ENCODE assay signal across 10 mouse cellular contexts in the genomic region with DNA sequence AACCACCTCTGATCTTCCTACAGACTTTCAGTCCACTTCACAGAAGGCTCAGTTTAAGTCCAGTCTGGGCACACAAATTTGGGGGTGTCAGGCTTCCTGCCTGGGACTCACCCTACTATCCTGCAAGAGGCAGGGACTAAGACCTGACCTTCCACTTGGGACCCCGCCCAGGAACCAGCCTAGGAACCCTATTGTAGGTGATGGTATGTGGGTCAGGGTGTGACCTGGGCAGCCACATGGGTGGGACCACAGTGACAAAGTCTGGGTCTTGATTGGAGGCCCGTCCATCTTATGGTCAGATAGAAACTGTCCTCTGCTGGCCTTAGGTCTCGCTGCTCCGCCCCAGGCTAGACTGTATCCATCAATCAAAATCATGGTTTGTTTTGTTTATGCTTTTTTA. TPM values are rescaled to one million over a fixed set of nuclear protein-coding genes. Genes with fewer than 3 reads are reported as not detected.
DNase-seq lines count a peak whose midpoint lies in the region; ATAC-seq and TF ChIP-seq lines count a peak whose summit lies in the region.
"Had no signal": no experiment of that assay in that cellular context is flagged by ENCODE, and none has a peak within 500 bp of the region (broad histone marks: within the 10 kb centered on the region; RNA-seq: fewer than 3 reads in every experiment).

No protein-coding gene starts in this region.

- H3K27ac ChIP-seq in liver, embryonic 11.5 days (ENCODE audit: low read depth, low read length), result no peak overlapping the region
- no peak overlapping the region for H3K27ac ChIP-seq in forebrain, embryonic 11.5 days (ENCODE audit: low read depth, low read length)
- peak overlapping the region; percentile 9; the same call in 1 of the 2 replicates for H3K27ac ChIP-seq in hindbrain, postnatal 0 days
- H3K27ac ChIP-seq in midbrain, postnatal 0 days (ENCODE audit: low read depth, low read length), result peak overlapping the region; percentile 84; the same call in 1 of the 2 replicates

- H3K36me3 ChIP-seq in liver, embryonic 11.5 days (ENCODE audit: control insufficient read depth, insufficient read depth, low read length), result no peaks in the 10 kb centered on the region
- H3K36me3 ChIP-seq in forebrain, embryonic 11.5 days (ENCODE audit: control insufficient read depth, insufficient read depth, low read length), result no peaks in the 10 kb centered on the region
- no peaks in the 10 kb centered on the region for H3K36me3 ChIP-seq in hindbrain, postnatal 0 days (ENCODE audit: insufficient read depth, low read length)
- no peaks in the 10 kb centered on the region for H3K36me3 ChIP-seq in midbrain, postnatal 0 days (ENCODE audit: insufficient read depth, low read length)

- peak overlapping the region; percentile 92 for H3K4me2 ChIP-seq in liver, embryonic 11.5 days
- H3K4me2 ChIP-seq in forebrain, embryonic 11.5 days (ENCODE audit: low read depth, low read length, severe bottlenecking), result 0 out of 2 replicates have a peak overlapping the region, but pooled peaks have one; percentile 88
- peak overlapping the region; percentile 76 for H3K4me2 ChIP-seq in hindbrain, postnatal 0 days (ENCODE audit: low read depth, low read length)
- H3K4me2 ChIP-seq in midbrain, postnatal 0 days (ENCODE audit: low read depth, low read length, poor library complexity, severe bottlenecking), result peak overlapping the region; percentile 86

- WGBS in liver, embryonic 11.5 days, result 64% methylated on average over 4 of the region's 4 CpGs
- 83% methylated on average over 4 of the region's 4 CpGs for WGBS in forebrain, embryonic 11.5 days
- 59% methylated on average over 4 of the region's 4 CpGs for WGBS in hindbrain, postnatal 0 days
- 77% methylated on average over 4 of the region's 4 CpGs for WGBS in midbrain, postnatal 0 days

- ATAC-seq in liver, embryonic 11.5 days (replicated peaks; ENCODE audit: low FRiP score), result no peak
- no peak for ATAC-seq in forebrain, embryonic 11.5 days (replicated peaks; ENCODE audit: low FRiP score)
- no peak for ATAC-seq in hindbrain, postnatal 0 days
- ATAC-seq in midbrain, postnatal 0 days (ENCODE audit: low FRiP score), result no peak

- H3K9me3 ChIP-seq in liver, embryonic 11.5 days (ENCODE audit: control insufficient read depth, low read length), result no peaks in the 10 kb centered on the region
- no peaks in the 10 kb centered on the region for H3K9me3 ChIP-seq in forebrain, embryonic 11.5 days (ENCODE audit: control insufficient read depth, low read length)
- H3K9me3 ChIP-seq in hindbrain, postnatal 0 days (ENCODE audit: low read length), result no peaks in the 10 kb centered on the region
- H3K9me3 ChIP-seq in midbrain, postnatal 0 days (ENCODE audit: low read length), result no peaks in the 10 kb centered on the region

- no peak for DNase-seq in liver, embryonic 11.5 days (ENCODE audit: low spot score)
- DNase-seq in liver, result no peak
- no peak for DNase-seq in forebrain, embryonic 11.5 days (ENCODE audit: low spot score)
- DNase-seq in hindbrain, postnatal 0 days (ENCODE audit: low spot score), result no peak
- no peak for DNase-seq in midbrain, postnatal 0 days (ENCODE audit: low spot score)
- no peak for DNase-seq in left cerebral cortex, adult 9 months (ENCODE audit: low spot score in 2 of 2)
- no peak for DNase-seq in frontal cortex, postnatal 14 days (ENCODE audit: low spot score in 2 of 2)
- no peak for DNase-seq in right cerebral cortex, adult 18-20 months
- DNase-seq: cerebellum, postnatal 10 days; thymus, postnatal 4 days had no signal

- H3K9ac ChIP-seq in liver, embryonic 11.5 days (ENCODE audit: low read depth, low read length), result no peak overlapping the region
- no peak overlapping the region for H3K9ac ChIP-seq in forebrain, embryonic 11.5 days (ENCODE audit: low read length)
- H3K9ac ChIP-seq in hindbrain, postnatal 0 days (replicated peaks; ENCODE audit: low read length), result peak overlapping the region; percentile 85
- peak overlapping the region; percentile 97; the same call in 1 of the 2 replicates for H3K9ac ChIP-seq in midbrain, postnatal 0 days (replicated peaks; ENCODE audit: low read length, poor library complexity, severe bottlenecking)

- peaks cover 26% of the 10 kb centered on the region for H3K27me3 ChIP-seq in liver, embryonic 11.5 days (replicated peaks; ENCODE audit: control insufficient read depth, insufficient read depth, low read length)
- H3K27me3 ChIP-seq in forebrain, embryonic 11.5 days (ENCODE audit: control insufficient read depth, insufficient read depth, low read length), result no peaks in the 10 kb centered on the region; the same call in 1 of the 2 replicates
- no peaks in the 10 kb centered on the region for H3K27me3 ChIP-seq in hindbrain, postnatal 0 days (ENCODE audit: insufficient read depth, low read length)
- H3K27me3 ChIP-seq in midbrain, postnatal 0 days (ENCODE audit: insufficient read depth, low read length), result no peaks in the 10 kb centered on the region

- peaks cover 15% of the 10 kb centered on the region for H3K4me1 ChIP-seq in liver, embryonic 11.5 days (replicated peaks; ENCODE audit: control insufficient read depth, insufficient read depth, low read length)
- H3K4me1 ChIP-seq in forebrain, embryonic 11.5 days (replicated peaks; ENCODE audit: control insufficient read depth, insufficient read depth, low read length), result peaks cover 18% of the 10 kb centered on the region
- H3K4me1 ChIP-seq in hindbrain, postnatal 0 days (ENCODE audit: insufficient read depth, low read length), result peaks cover 33% of the 10 kb centered on the region
- peaks cover 19% of the 10 kb centered on the region for H3K4me1 ChIP-seq in midbrain, postnatal 0 days (ENCODE audit: insufficient read depth, low read length)

- no peak overlapping the region for H3K4me3 ChIP-seq in liver, embryonic 11.5 days (ENCODE audit: low read depth, low read length)
- no peak overlapping the region for H3K4me3 ChIP-seq in forebrain, embryonic 11.5 days (ENCODE audit: low read depth, low read length)
- peak overlapping the region; percentile 63 for H3K4me3 ChIP-seq in hindbrain, postnatal 0 days (ENCODE audit: low read length)
- H3K4me3 ChIP-seq in midbrain, postnatal 0 days (ENCODE audit: low read depth, low read length), result peak overlapping the region; percentile 82

- no peak for TF ChIP-seq CTCF in hindbrain, postnatal 0 days (IDR thresholded peaks at IDR 0.05; ENCODE audit: low read depth)
- TF ChIP-seq CTCF in midbrain, postnatal 0 days (IDR thresholded peaks at IDR 0.05), result no peak

RNA-seq across cellular contexts. Expression of a gene that starts 1.1 kb away (rescaled TPM):
- polyA plus RNA-seq in liver, embryonic 11.5 days (2014; fragmentation: Nextera tagmentation; extraction: Ambion mirVana), result 20.8 and 21.1 TPM in 2 replicates
- polyA plus RNA-seq in forebrain, embryonic 11.5 days (2014; fragmentation: Nextera tagmentation; extraction: Ambion mirVana), result 21.3 and 23.2 TPM in 2 replicates
- 84.2 and 99.0 TPM in 2 replicates for total RNA-seq in hindbrain, postnatal 0 days (2014; rRNA removed)
- 62.2 and 65.8 TPM in 2 replicates for polyA plus RNA-seq in hindbrain, postnatal 0 days (2015; fragmentation: Nextera tagmentation; extraction: Ambion mirVana)
- total RNA-seq in midbrain, postnatal 0 days (2014; rRNA removed), result 109 and 114 TPM in 2 replicates
- 88.4 and 89.5 TPM in 2 replicates for polyA plus RNA-seq in midbrain, postnatal 0 days (2015; fragmentation: Nextera tagmentation; extraction: Ambion mirVana)

RNA-seq across cellular contexts. Expression of a gene that starts 22.8 kb away (rescaled TPM):
- 2.1 and 2.9 TPM in 2 replicates for polyA plus RNA-seq in liver, embryonic 11.5 days (2014; fragmentation: Nextera tagmentation; extraction: Ambion mirVana)
- polyA plus RNA-seq in forebrain, embryonic 11.5 days (2014; fragmentation: Nextera tagmentation; extraction: Ambion mirVana), result 0.51 and 0.64 TPM in 2 replicates
- 0.42 and 0.50 TPM in 2 replicates for total RNA-seq in hindbrain, postnatal 0 days (2014; rRNA removed)
- polyA plus RNA-seq in hindbrain, postnatal 0 days (2015; fragmentation: Nextera tagmentation; extraction: Ambion mirVana), result 0.52 and 0.60 TPM in 2 replicates
- total RNA-seq in midbrain, postnatal 0 days (2014; rRNA removed), result 0.24 and 1.6 TPM in 2 replicates
- 0.31 and 0.50 TPM in 2 replicates for polyA plus RNA-seq in midbrain, postnatal 0 days (2015; fragmentation: Nextera tagmentation; extraction: Ambion mirVana)

RNA-seq across cellular contexts. Expression of a gene that starts 35.4 kb away (rescaled TPM):
- polyA plus RNA-seq in liver, embryonic 11.5 days (2014; fragmentation: Nextera tagmentation; extraction: Ambion mirVana), result 1.3 and 2.0 TPM in 2 replicates
- polyA plus RNA-seq in forebrain, embryonic 11.5 days (2014; fragmentation: Nextera tagmentation; extraction: Ambion mirVana), result not detected in 2 replicates
- total RNA-seq in hindbrain, postnatal 0 days (2014; rRNA removed), result not detected in 2 replicates
- 1.7 and 3.4 TPM in 2 replicates for polyA plus RNA-seq in hindbrain, postnatal 0 days (2015; fragmentation: Nextera tagmentation; extraction: Ambion mirVana)
- total RNA-seq in midbrain, postnatal 0 days (2014; rRNA removed), result not detected in 2 replicates
- 1.2 and 2.1 TPM in 2 replicates for polyA plus RNA-seq in midbrain, postnatal 0 days (2015; fragmentation: Nextera tagmentation; extraction: Ambion mirVana)

RNA-seq across cellular contexts. Expression of a gene that starts 48.3 kb away (rescaled TPM):
- polyA plus RNA-seq in liver, embryonic 11.5 days (2014; fragmentation: Nextera tagmentation; extraction: Ambion mirVana), result 10.1 and 11.0 TPM in 2 replicates
- 2.3 TPM in 2 replicates for polyA plus RNA-seq in forebrain, embryonic 11.5 days (2014; fragmentation: Nextera tagmentation; extraction: Ambion mirVana)
- 14.8 and 15.3 TPM in 2 replicates for total RNA-seq in hindbrain, postnatal 0 days (2014; rRNA removed)
- polyA plus RNA-seq in hindbrain, postnatal 0 days (2015; fragmentation: Nextera tagmentation; extraction: Ambion mirVana), result 7.3 and 7.4 TPM in 2 replicates
- total RNA-seq in midbrain, postnatal 0 days (2014; rRNA removed), result 9.0 and 12.3 TPM in 2 replicates
- 6.4 and 7.1 TPM in 2 replicates for polyA plus RNA-seq in midbrain, postnatal 0 days (2015; fragmentation: Nextera tagmentation; extraction: Ambion mirVana)

RNA-seq across cellular contexts. Expression of a gene that starts 52.8 kb away (rescaled TPM):
- polyA plus RNA-seq in liver, embryonic 11.5 days (2014; fragmentation: Nextera tagmentation; extraction: Ambion mirVana), result 0.41 and 0.45 TPM in 2 replicates
- 6.5 and 6.6 TPM in 2 replicates for polyA plus RNA-seq in forebrain, embryonic 11.5 days (2014; fragmentation: Nextera tagmentation; extraction: Ambion mirVana)
- 81.4 and 89.1 TPM in 2 replicates for total RNA-seq in hindbrain, postnatal 0 days (2014; rRNA removed)
- 16.8 and 16.9 TPM in 2 replicates for polyA plus RNA-seq in hindbrain, postnatal 0 days (2015; fragmentation: Nextera tagmentation; extraction: Ambion mirVana)
- total RNA-seq in midbrain, postnatal 0 days (2014; rRNA removed), result 69.0 and 70.8 TPM in 2 replicates
- 14.5 and 16.2 TPM in 2 replicates for polyA plus RNA-seq in midbrain, postnatal 0 days (2015; fragmentation: Nextera tagmentation; extraction: Ambion mirVana)

Comparison
In these comparisons a context has a peak if more than half of its experiments do, and no peak if none do; other contexts are left out.
1. H3K27ac ChIP-seq: peak in hindbrain, postnatal 0 days (single experiment) and midbrain, postnatal 0 days (single experiment); none in liver, embryonic 11.5 days (single experiment) and forebrain, embryonic 11.5 days (single experiment).
2. H3K4me3 ChIP-seq: peak in hindbrain, postnatal 0 days (single experiment) and midbrain, postnatal 0 days (single experiment); none in liver, embryonic 11.5 days (single experiment) and forebrain, embryonic 11.5 days (single experiment).
3. H3K9ac ChIP-seq: peak in hindbrain, postnatal 0 days (single experiment) and midbrain, postnatal 0 days (single experiment); none in liver, embryonic 11.5 days (single experiment) and forebrain, embryonic 11.5 days (single experiment).
4. Peak in every context shown above with its lines, with median percentiles within 50 percentile points of each other: H3K4me2 ChIP-seq.